Mouse (Mus musculus): ENCODE results near the gene Podxl2.

Podxl2 gene

DNA sequence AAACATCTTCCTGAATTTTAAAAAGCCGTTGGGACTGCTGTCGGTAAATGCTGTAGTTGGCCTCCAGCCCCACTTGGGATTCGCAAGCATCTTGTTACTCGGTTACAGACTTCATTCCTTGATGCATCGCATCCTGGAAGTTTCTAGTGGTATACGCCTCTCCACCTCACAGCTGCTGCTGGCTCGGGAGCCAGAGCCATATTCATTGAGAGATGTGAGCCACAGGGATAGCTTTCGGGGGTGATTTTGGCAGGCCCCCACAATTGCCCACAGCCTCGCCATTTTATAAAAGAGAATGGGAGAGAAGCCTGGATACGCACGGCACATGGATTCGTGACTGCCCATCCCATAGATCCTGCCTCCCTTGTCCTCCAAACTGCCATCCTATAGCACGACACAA, 81.0 kb downstream of the Podxl2 start:
- DNase-seq, result no peak

DNA sequence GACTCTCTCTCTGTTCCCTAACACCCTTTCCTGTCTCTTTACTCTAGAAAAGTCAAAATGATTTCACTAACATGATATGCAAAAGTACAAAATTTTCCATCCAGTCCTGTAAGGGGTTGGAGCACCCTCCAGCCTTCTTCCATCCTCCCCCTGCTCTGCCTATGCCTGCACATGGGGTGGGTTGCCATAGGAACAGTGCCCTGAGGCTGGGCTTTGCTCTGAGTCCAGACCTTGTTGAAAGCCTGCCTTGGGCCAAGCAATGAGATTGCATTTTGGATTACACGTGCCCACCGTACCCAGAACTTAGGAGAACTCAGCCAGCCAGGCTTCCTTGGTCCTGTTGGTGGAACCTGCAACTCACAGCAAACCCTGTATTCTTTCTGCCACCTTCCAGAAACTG, 81.6 kb downstream of the Podxl2 start:
- DNase-seq, result no peak

All from heart, adult 11 months (tissue).